Mouse (Mus musculus): ENCODE measurements around the gene Fau. TPM values are rescaled to one million over a fixed set of nuclear protein-coding genes. Genes with fewer than 3 reads are reported as not detected.

The Fau gene
- polyA plus RNA-seq, 1 experiment from 2014 or later: 773 TPM

GRCm38 (mm10) chr19:6105586-6105985, 47.9 kb downstream of the Fau start, which contains the start of gene Naaladl1:
Gene Naaladl1, plus strand, starts transcription at chr19:6105782.
- Histone ChIP-seq H3K9me3 (replicated peaks; ENCODE audit: control insufficient read depth, low read length) (no peaks in the 10 kb centered on the region), H3K4me2 (ENCODE audit: low read depth, low read length) (no peak within 1 kb of the TSS), H3K4me1 (ENCODE audit: control insufficient read depth, insufficient read depth, low read length) (no peaks in the 10 kb centered on the region), H3K36me3 (replicated peaks; ENCODE audit: control insufficient read depth, insufficient read depth, low read depth, low read length) (no peaks in the 10 kb centered on the region), H3K27ac (replicated peaks; ENCODE audit: low read depth, low read length) (no peak within 1 kb of the TSS), H3K4me3 (ENCODE audit: low read depth, low read length) (no peak within 1 kb of the TSS), H3K27me3 (ENCODE audit: control insufficient read depth, insufficient read depth, low read length) (no peaks in the 10 kb centered on the region), H3K9ac (replicated peaks; ENCODE audit: low read length) (no peak within 1 kb of the TSS)
- no peak for ATAC-seq (replicated peaks; ENCODE audit: insufficient number of reproducible peaks, low FRiP score, low TSS enrichment, low read depth)
- WGBS: 83% methylated on average over 7 of the region's 7 CpGs
- no peak for DNase-seq (ENCODE audit: low spot score)

Small RNA genes within 50 kb of the gene (microRNA-seq; reads per million reads assigned to microRNA genes)
- gene Mir6988 (ENCODE audit: borderline number of aligned reads): 1.9 reads per million

Other genes starting within 250 kb of the Fau start
- gene Frmd8, start 182.6 kb upstream of the Fau start, polyA plus RNA-seq (2014; fragmentation: Nextera tagmentation; extraction: Ambion mirVana): 15.8 and 17.6 TPM in 2 replicates
- 0.87 and 1.1 TPM in 2 replicates for gene Slc25a45, start 180.0 kb upstream of the Fau start, polyA plus RNA-seq (2014; fragmentation: Nextera tagmentation; extraction: Ambion mirVana)
- gene Tigd3, start 163.7 kb upstream of the Fau start, polyA plus RNA-seq (2014; fragmentation: Nextera tagmentation; extraction: Ambion mirVana): 4.0 and 4.3 TPM in 2 replicates
- 202 and 213 TPM in 2 replicates for gene Dpf2, start 144.8 kb upstream of the Fau start, polyA plus RNA-seq (2014; fragmentation: Nextera tagmentation; extraction: Ambion mirVana)
- gene Cdc42ep2, start 133.0 kb upstream of the Fau start, polyA plus RNA-seq (2014; fragmentation: Nextera tagmentation; extraction: Ambion mirVana): 2.4 and 2.7 TPM in 2 replicates
- 91.0 and 97.6 TPM in 2 replicates for gene Pola2, start 93.6 kb upstream of the Fau start, polyA plus RNA-seq (2014; fragmentation: Nextera tagmentation; extraction: Ambion mirVana)
- gene Slc22a20, start 71.7 kb upstream of the Fau start, polyA plus RNA-seq (2014; fragmentation: Nextera tagmentation; extraction: Ambion mirVana): not detected in 2 replicates
- gene Capn1, start 41.9 kb upstream of the Fau start, polyA plus RNA-seq (2014; fragmentation: Nextera tagmentation; extraction: Ambion mirVana): 4.5 and 5.0 TPM in 2 replicates
- 18.8 and 20.2 TPM in 2 replicates for gene Syvn1, start 11.3 kb upstream of the Fau start, polyA plus RNA-seq (2014; fragmentation: Nextera tagmentation; extraction: Ambion mirVana)
- gene Mrpl49, start 59 bp upstream of the Fau start, polyA plus RNA-seq (2014; fragmentation: Nextera tagmentation; extraction: Ambion mirVana): 96.6 and 100 TPM in 2 replicates
- gene Znhit2, start 3.3 kb downstream of the Fau start, polyA plus RNA-seq (2014; fragmentation: Nextera tagmentation; extraction: Ambion mirVana): 40.8 and 44.2 TPM in 2 replicates
- 26.0 and 26.3 TPM in 2 replicates for gene Tm7sf2, start 10.5 kb downstream of the Fau start, polyA plus RNA-seq (2014; fragmentation: Nextera tagmentation; extraction: Ambion mirVana)
- gene Vps51, start 19.4 kb downstream of the Fau start, polyA plus RNA-seq (2014; fragmentation: Nextera tagmentation; extraction: Ambion mirVana): 41.1 and 44.4 TPM in 2 replicates
- not detected in 2 replicates for gene Tmem262, start 22.2 kb downstream of the Fau start, polyA plus RNA-seq (2014; fragmentation: Nextera tagmentation; extraction: Ambion mirVana)
- gene Gm28374, start 24.4 kb downstream of the Fau start, polyA plus RNA-seq (2014; fragmentation: Nextera tagmentation; extraction: Ambion mirVana): 1.7 TPM in 1 of 2 replicates, not detected in the other
- 60.7 and 69.9 TPM in 2 replicates for gene Zfpl1, start 27.1 kb downstream of the Fau start, polyA plus RNA-seq (2014; fragmentation: Nextera tagmentation; extraction: Ambion mirVana)
- 59.2 and 65.2 TPM in 2 replicates for gene Cdca5, start 27.1 kb downstream of the Fau start, polyA plus RNA-seq (2014; fragmentation: Nextera tagmentation; extraction: Ambion mirVana)
- gene AC131692.1, start 36.6 kb downstream of the Fau start, polyA plus RNA-seq (2014; fragmentation: Nextera tagmentation; extraction: Ambion mirVana): not detected in 2 replicates
- gene Naaladl1, start 47.9 kb downstream of the Fau start, polyA plus RNA-seq (2014; fragmentation: Nextera tagmentation; extraction: Ambion mirVana): 0.21 and 0.49 TPM in 2 replicates
- 60.7 and 68.3 TPM in 2 replicates for gene Sac3d1, start 60.8 kb downstream of the Fau start, polyA plus RNA-seq (2014; fragmentation: Nextera tagmentation; extraction: Ambion mirVana)
- 25.4 and 30.7 TPM in 2 replicates for gene Snx15, start 70.5 kb downstream of the Fau start, polyA plus RNA-seq (2014; fragmentation: Nextera tagmentation; extraction: Ambion mirVana)
- not detected in 2 replicates for gene Batf2, start 83.1 kb downstream of the Fau start, polyA plus RNA-seq (2014; fragmentation: Nextera tagmentation; extraction: Ambion mirVana)
- gene Arl2, start 83.7 kb downstream of the Fau start, polyA plus RNA-seq (2014; fragmentation: Nextera tagmentation; extraction: Ambion mirVana): 72.8 and 81.4 TPM in 2 replicates
- gene Majin, start 126.5 kb downstream of the Fau start, polyA plus RNA-seq (2014; fragmentation: Nextera tagmentation; extraction: Ambion mirVana): not detected in 2 replicates
- gene Gpha2, start 168.5 kb downstream of the Fau start, polyA plus RNA-seq (2014; fragmentation: Nextera tagmentation; extraction: Ambion mirVana): 1.9 and 2.4 TPM in 2 replicates
- gene Ppp2r5b, start 178.0 kb downstream of the Fau start, polyA plus RNA-seq (2014; fragmentation: Nextera tagmentation; extraction: Ambion mirVana): 25.0 and 27.8 TPM in 2 replicates
- 6.5 and 7.7 TPM in 2 replicates for gene Atg2a, start 183.8 kb downstream of the Fau start, polyA plus RNA-seq (2014; fragmentation: Nextera tagmentation; extraction: Ambion mirVana)
- gene Ehd1, start 218.9 kb downstream of the Fau start, polyA plus RNA-seq (2014; fragmentation: Nextera tagmentation; extraction: Ambion mirVana): 50.9 and 58.1 TPM in 2 replicates
- gene Cdc42bpg, start 248.6 kb downstream of the Fau start, polyA plus RNA-seq (2014; fragmentation: Nextera tagmentation; extraction: Ambion mirVana): 0.43 and 0.61 TPM in 2 replicates

Measured in embryonic facial prominence, embryonic 11.5 days (tissue).